In genomic region chr3:148268812-148269211, GRCm38 (mm10) we compare ENCODE assay signal across 16 mouse cellular contexts.
"Had no signal": no experiment of that assay in that cellular context is flagged by ENCODE, and none has a peak within 500 bp of the region (broad histone marks: within the 10 kb centered on the region; RNA-seq: fewer than 3 reads in every experiment).

No protein-coding gene starts in this region.

- H3K27ac ChIP-seq: neural tube, embryonic 13.5 days; neural tube, embryonic 15.5 days; stomach, embryonic 15.5 days; stomach, postnatal 0 days had no signal

- H3K4me1 ChIP-seq: neural tube, embryonic 13.5 days; neural tube, embryonic 15.5 days; stomach, embryonic 15.5 days had no signal

- H3K9ac ChIP-seq: neural tube, embryonic 13.5 days; neural tube, embryonic 15.5 days; stomach, embryonic 15.5 days had no signal

- H3K36me3 ChIP-seq: neural tube, embryonic 13.5 days; neural tube, embryonic 15.5 days; stomach, embryonic 15.5 days had no signal

- H3K27me3 ChIP-seq: neural tube, embryonic 13.5 days; neural tube, embryonic 15.5 days; stomach, embryonic 15.5 days had no signal

- H3K4me3 ChIP-seq: neural tube, embryonic 13.5 days; neural tube, embryonic 15.5 days; stomach, embryonic 15.5 days had no signal

- H3K9me3 ChIP-seq: neural tube, embryonic 13.5 days; neural tube, embryonic 15.5 days; stomach, embryonic 15.5 days had no signal

- DNase-seq: retina, postnatal 1 day; right cerebral cortex, adult 18-20 months; right cerebral cortex, postnatal 14 days; right cerebral cortex, postnatal 25 days; right cerebral cortex, postnatal 4 days; spleen, adult 18-20 months; thymus, adult 18-20 months; thymus, adult 2 months; thymus, postnatal 14 days; thymus, postnatal 25 days; thymus, postnatal 36 days; thymus, postnatal 4 days had no signal
